Comparison of ENCODE assay signal across 23 mouse cellular contexts in genomic region chr9:14568487-14568886, GRCm38 (mm10).
DNase-seq lines count a peak whose midpoint lies in the region; ATAC-seq and TF ChIP-seq lines count a peak whose summit lies in the region.
"Had no signal": no experiment of that assay in that cellular context is flagged by ENCODE, and none has a peak within 500 bp of the region (broad histone marks: within the 10 kb centered on the region; RNA-seq: fewer than 3 reads in every experiment).

No protein-coding gene starts in this region.

- 50% methylated on average over 2 of the region's 2 CpGs for WGBS in liver, postnatal 0 days (ENCODE audit: insufficient replicate concordance)
- WGBS in midbrain, embryonic 15.5 days: 87% methylated on average over 2 of the region's 2 CpGs
- WGBS in intestine, postnatal 0 days: 54% methylated on average over 2 of the region's 2 CpGs

- intact Hi-C loops in left cerebral cortex, postnatal 10 days (cut with DNase I): no loop called here

- no peak overlapping the region for H3K9ac ChIP-seq in liver, postnatal 0 days (replicated peaks)
- H3K9ac ChIP-seq in MEL (ENCODE audit: control insufficient read depth, low read depth, low read length, poor library complexity, severe bottlenecking): peak overlapping the region; percentile 30; the same call in 1 of the 2 replicates
- no peak overlapping the region for H3K9ac ChIP-seq in midbrain, embryonic 15.5 days
- H3K9ac ChIP-seq in intestine, postnatal 0 days (ENCODE audit: low read depth, low read length): no peak overlapping the region
- H3K9ac ChIP-seq: embryonic facial prominence, embryonic 12.5 days; hindbrain, embryonic 14.5 days; limb, embryonic 15.5 days had no signal

- no peaks in the 10 kb centered on the region for H3K9me3 ChIP-seq in liver, postnatal 0 days (ENCODE audit: low read length)
- H3K9me3 ChIP-seq in MEL (replicated peaks; ENCODE audit: insufficient read depth, low read length): no peaks in the 10 kb centered on the region
- no peaks in the 10 kb centered on the region for H3K9me3 ChIP-seq in midbrain, embryonic 15.5 days
- H3K9me3 ChIP-seq in intestine, postnatal 0 days (ENCODE audit: control insufficient read depth): no peaks in the 10 kb centered on the region
- H3K9me3 ChIP-seq: embryonic facial prominence, embryonic 12.5 days; limb, embryonic 15.5 days had no signal

- TF ChIP-seq CTCF in liver, postnatal 0 days (IDR thresholded peaks at IDR 0.05; ENCODE audit: low read depth): no peak
- no peak for TF ChIP-seq CTCF in MEL (IDR thresholded peaks at IDR 0.05 in 2 of 3, conservative IDR thresholded peaks at IDR 0.05 in 1 of 3; ENCODE audit: control insufficient read depth in 1 of 3, insufficient read depth in 1 of 3, low read depth in 2 of 3, low read length in 3 of 3, poor library complexity in 1 of 3, severe bottlenecking in 1 of 3)
- TF ChIP-seq CTCF in intestine, postnatal 0 days (IDR thresholded peaks at IDR 0.05; ENCODE audit: low read depth): no peak

- no peak overlapping the region for H3K4me3 ChIP-seq in liver, postnatal 0 days (ENCODE audit: low read depth, low read length)
- no peak overlapping the region for H3K4me3 ChIP-seq in MEL (ENCODE audit: control insufficient read depth in 1 of 2, insufficient read depth in 1 of 2, low read depth in 2 of 2, low read length in 2 of 2)
- H3K4me3 ChIP-seq in myocyte: no peak overlapping the region
- H3K4me3 ChIP-seq in midbrain, embryonic 15.5 days: no peak overlapping the region
- H3K4me3 ChIP-seq in intestine, postnatal 0 days (ENCODE audit: low read depth, low read length): no peak overlapping the region
- H3K4me3 ChIP-seq: embryonic facial prominence, embryonic 12.5 days; heart, adult 2 months; limb, embryonic 15.5 days had no signal

- TF ChIP-seq EP300 in liver, postnatal 0 days (IDR thresholded peaks at IDR 0.05; ENCODE audit: low read depth): 0 out of 2 replicates have a peak, but pooled peaks have one; percentile 21
- peak; percentile 99 to 100 for TF ChIP-seq EP300 in MEL (IDR thresholded peaks at IDR 0.05; ENCODE audit: low read depth in 1 of 2, low read length in 2 of 2)

- peak; percentile 21; the same call in 1 of the 2 replicates for ATAC-seq in liver, postnatal 0 days
- peak; percentile 79 for ATAC-seq in common myeloid progenitor, adult 5-6 weeks (replicated peaks; ENCODE audit: low read depth, poor library complexity, severe bottlenecking)
- ATAC-seq in midbrain, embryonic 15.5 days (replicated peaks): no peak
- ATAC-seq in intestine, postnatal 0 days: no peak
- ATAC-seq: forebrain, embryonic 14.5 days; intestine, embryonic 16.5 days; Patski had no signal

- TF ChIP-seq RAD21 in MEL (IDR thresholded peaks at IDR 0.05; ENCODE audit: low read depth, low read length): no peak

- TF ChIP-seq POLR2A in MEL (IDR thresholded peaks at IDR 0.05; ENCODE audit: control insufficient read depth in 1 of 2, insufficient read depth in 1 of 2, low read depth in 1 of 2, low read length in 2 of 2, poor library complexity in 1 of 2): no peak
- no peak for TF ChIP-seq POLR2A in myocyte (IDR thresholded peaks at IDR 0.05; ENCODE audit: insufficient read length, low read depth)

- H3K4me1 ChIP-seq in liver, postnatal 0 days (ENCODE audit: insufficient read depth): no peaks in the 10 kb centered on the region
- H3K4me1 ChIP-seq in MEL (ENCODE audit: control insufficient read depth in 1 of 2, insufficient read depth in 2 of 2, low read length in 2 of 2): peaks cover 22 to 32% of the 10 kb centered on the region in 2 experiments
- H3K4me1 ChIP-seq in midbrain, embryonic 15.5 days: no peaks in the 10 kb centered on the region
- H3K4me1 ChIP-seq in intestine, postnatal 0 days (replicated peaks; ENCODE audit: control insufficient read depth, insufficient read depth, low read length): no peaks in the 10 kb centered on the region
- H3K4me1 ChIP-seq: embryonic facial prominence, embryonic 12.5 days; limb, embryonic 15.5 days had no signal

- no peak overlapping the region for H3ac ChIP-seq in myocyte (ENCODE audit: control insufficient read depth, insufficient read length)

- H3K36me3 ChIP-seq in liver, postnatal 0 days (replicated peaks; ENCODE audit: insufficient read depth, low read length): 0 out of 2 replicates have a peak, but pooled peaks cover 2% of the 10 kb centered on the region
- H3K36me3 ChIP-seq in MEL (ENCODE audit: control insufficient read depth in 1 of 2, insufficient read depth in 2 of 2, low read length in 2 of 2) (peaks cover 0 to 32% of the 10 kb centered on the region in 2 experiments; a peak in 2 of 4 replicates), myocyte (ENCODE audit: control insufficient read depth, insufficient read depth) (peaks cover 41% of the 10 kb centered on the region)
- H3K36me3 ChIP-seq in midbrain, embryonic 15.5 days (replicated peaks): no peaks in the 10 kb centered on the region; the same call in 1 of the 2 replicates
- H3K36me3 ChIP-seq in intestine, postnatal 0 days (ENCODE audit: control insufficient read depth, insufficient read depth): peaks cover 7% of the 10 kb centered on the region; the same call in 1 of the 2 replicates

- H3K27me3 ChIP-seq in liver, postnatal 0 days (ENCODE audit: insufficient read depth, low read length): no peaks in the 10 kb centered on the region
- H3K27me3 ChIP-seq in MEL (ENCODE audit: control insufficient read depth in 1 of 2, insufficient read depth in 2 of 2, low read length in 2 of 2): no peaks in the 10 kb centered on the region
- no peaks in the 10 kb centered on the region for H3K27me3 ChIP-seq in myocyte (ENCODE audit: control insufficient read depth, insufficient read depth, insufficient read length)
- H3K27me3 ChIP-seq in midbrain, embryonic 15.5 days (replicated peaks): no peaks in the 10 kb centered on the region
- H3K27me3 ChIP-seq in intestine, postnatal 0 days (replicated peaks; ENCODE audit: control insufficient read depth, insufficient read depth, low read length): no peaks in the 10 kb centered on the region
- H3K27me3 ChIP-seq: embryonic facial prominence, embryonic 12.5 days; limb, embryonic 15.5 days; Patski had no signal

- no peak overlapping the region for H3K27ac ChIP-seq in liver, postnatal 0 days (ENCODE audit: low read depth)
- H3K27ac ChIP-seq in MEL (ENCODE audit: control insufficient read depth, low read depth, low read length): peak overlapping the region; percentile 95
- no peak overlapping the region for H3K27ac ChIP-seq in midbrain, embryonic 15.5 days
- H3K27ac ChIP-seq in intestine, postnatal 0 days (ENCODE audit: low read depth, low read length): no peak overlapping the region
- H3K27ac ChIP-seq: embryonic facial prominence, embryonic 12.5 days; heart, adult 2 months; hindbrain, embryonic 14.5 days; limb, embryonic 15.5 days; macrophage had no signal

- no peak overlapping the region for H3K4me2 ChIP-seq in liver, postnatal 0 days (ENCODE audit: low read depth, low read length)
- peak overlapping the region; percentile 51 for H3K4me2 ChIP-seq in myocyte (ENCODE audit: low read depth)
- H3K4me2 ChIP-seq in midbrain, embryonic 15.5 days: no peak overlapping the region
- no peak overlapping the region for H3K4me2 ChIP-seq in intestine, postnatal 0 days (replicated peaks; ENCODE audit: low read depth)
- H3K4me2 ChIP-seq: embryonic facial prominence, embryonic 12.5 days; hindbrain, embryonic 14.5 days; limb, embryonic 15.5 days had no signal

- no peak for DNase-seq in liver, postnatal 0 days
- DNase-seq in liver: no peak
- peak; percentile 100 for DNase-seq in MEL (ENCODE audit: low read depth, low spot score)
- no peak for DNase-seq in left cerebral cortex, postnatal 10 days (ENCODE audit: extremely low spot score in 1 of 2, low spot score in 2 of 2)
- DNase-seq: cerebellum, adult 8-10 months; gastrocnemius, postnatal 25 days; heart, adult 2 months; heart, postnatal 36 days; lung, adult 2 months; midbrain, embryonic 14.5 days; right cerebral cortex, postnatal 14 days; thymus, adult 18-20 months had no signal

- H3K79me2 ChIP-seq in MEL (ENCODE audit: control insufficient read depth, insufficient read depth, low read length, poor library complexity): no peaks in the 10 kb centered on the region
- H3K79me2 ChIP-seq in myocyte (ENCODE audit: control insufficient read depth, insufficient read depth): no peaks in the 10 kb centered on the region

TF ChIP-seq in MEL, 35 proteins besides CTCF, POLR2A, EP300 and RAD21 (continues in another document):
- TF ChIP-seq MYB (IDR thresholded peaks at IDR 0.05; ENCODE audit: low read depth, low read length): peak; percentile 89
- peak; percentile 100 for TF ChIP-seq ETS1 (IDR thresholded peaks at IDR 0.05; ENCODE audit: low read depth, low read length)
- no peak for TF ChIP-seq CHD1 (IDR thresholded peaks at IDR 0.05; ENCODE audit: low read depth, low read length)
- TF ChIP-seq NRF1 (IDR thresholded peaks at IDR 0.05; ENCODE audit: insufficient read depth, low read depth, low read length, poor library complexity, severe bottlenecking): no peak
- peak; percentile 97 for TF ChIP-seq SIN3A (IDR thresholded peaks at IDR 0.05; ENCODE audit: low read length)
- TF ChIP-seq MAZ (IDR thresholded peaks at IDR 0.05; ENCODE audit: low read depth, low read length): peak; percentile 54; the same call in 1 of the 2 replicates
- TF ChIP-seq USF1 (IDR thresholded peaks at IDR 0.05; ENCODE audit: low read depth, low read length): no peak
- TF ChIP-seq SMC3 (IDR thresholded peaks at IDR 0.05; ENCODE audit: low read depth, low read length): no peak
- TF ChIP-seq HCFC1 (IDR thresholded peaks at IDR 0.05; ENCODE audit: low read depth, low read length): peak; percentile 75
- TF ChIP-seq ELF1 (IDR thresholded peaks at IDR 0.05; ENCODE audit: low read depth, low read length): peak; percentile 77
- peak; percentile 100 for TF ChIP-seq TAL1 (IDR thresholded peaks at IDR 0.05; ENCODE audit: low read length)

TF ChIP-seq in myocyte, 11 proteins besides CTCF, POLR2A, EP300 and RAD21:
- TF ChIP-seq MYOD1 (IDR thresholded peaks at IDR 0.05; ENCODE audit: control insufficient read depth in 1 of 3, insufficient read length in 2 of 3, low read depth in 2 of 3) (peak in 2 of 3 experiments; percentile 2 to 22), MAX (IDR thresholded peaks at IDR 0.05; ENCODE audit: low read depth) (no peak), CEBPB (IDR thresholded peaks at IDR 0.05; ENCODE audit: insufficient read depth, poor library complexity, severe bottlenecking) (0 out of 2 replicates have a peak, but pooled peaks have one; percentile 40), USF1 (IDR thresholded peaks at IDR 0.05; ENCODE audit: low read depth) (no peak), TCF12 (IDR thresholded peaks at IDR 0.05; ENCODE audit: insufficient read depth, poor library complexity, severe bottlenecking) (no peak)

Comparison
In these comparisons a context has a peak if more than half of its experiments do, and no peak if none do; other contexts are left out.
1. ATAC-seq: peak in liver, postnatal 0 days (single experiment) and common myeloid progenitor, adult 5-6 weeks (single experiment); none in midbrain, embryonic 15.5 days (single experiment) and intestine, postnatal 0 days (single experiment).